In the genomic region with DNA sequence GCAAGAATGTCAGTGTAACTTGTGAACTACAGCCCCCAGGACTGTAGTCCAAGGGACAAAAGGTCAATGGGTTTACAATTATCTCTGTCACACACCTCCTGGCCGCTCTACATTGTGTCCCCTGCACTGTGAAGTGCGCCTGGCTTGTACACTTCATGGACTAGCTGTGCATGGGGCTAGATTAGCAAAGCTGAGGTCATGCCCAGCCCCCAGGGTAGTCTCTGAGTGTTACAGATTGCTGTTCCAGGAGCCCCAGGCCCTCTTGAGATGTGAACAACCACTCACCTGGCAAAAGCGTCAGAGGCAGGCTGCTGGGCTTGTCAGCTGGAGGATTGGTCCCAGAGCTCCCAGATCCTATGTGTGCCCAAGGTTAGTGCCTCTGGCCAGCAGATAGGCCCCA, we compare ENCODE assay signal across 11 mouse cellular contexts. TPM values are rescaled to one million over a fixed set of nuclear protein-coding genes. Genes with fewer than 3 reads are reported as not detected.
DNase-seq lines count a peak whose midpoint lies in the region; ATAC-seq lines count a peak whose summit lies in the region.
"Had no signal": no experiment of that assay in that cellular context is flagged by ENCODE, and none has a peak within 500 bp of the region (broad histone marks: within the 10 kb centered on the region; RNA-seq: fewer than 3 reads in every experiment).

No protein-coding gene starts in this region.

- H3K36me3 ChIP-seq in hindbrain, embryonic 10.5 days: no peaks in the 10 kb centered on the region
- no peaks in the 10 kb centered on the region for H3K36me3 ChIP-seq in hindbrain, embryonic 14.5 days (replicated peaks; ENCODE audit: control insufficient read depth, insufficient read depth)
- H3K36me3 ChIP-seq in embryonic facial prominence, embryonic 10.5 days (replicated peaks): no peaks in the 10 kb centered on the region
- no peaks in the 10 kb centered on the region for H3K36me3 ChIP-seq in intestine, embryonic 14.5 days (ENCODE audit: control insufficient read depth, insufficient read depth, low read length)
- 0 out of 2 replicates have a peak, but pooled peaks cover 3% of the 10 kb centered on the region for H3K36me3 ChIP-seq in liver, embryonic 15.5 days (replicated peaks)
- H3K36me3 ChIP-seq: midbrain, embryonic 13.5 days had no signal

- H3K9me3 ChIP-seq in hindbrain, embryonic 10.5 days: no peaks in the 10 kb centered on the region
- H3K9me3 ChIP-seq in hindbrain, embryonic 14.5 days (ENCODE audit: control insufficient read depth, low read length): no peaks in the 10 kb centered on the region
- H3K9me3 ChIP-seq in embryonic facial prominence, embryonic 10.5 days: no peaks in the 10 kb centered on the region
- H3K9me3 ChIP-seq in intestine, embryonic 14.5 days (ENCODE audit: control insufficient read depth, low read length): no peaks in the 10 kb centered on the region
- no peaks in the 10 kb centered on the region for H3K9me3 ChIP-seq in liver, embryonic 15.5 days (replicated peaks)
- H3K9me3 ChIP-seq: midbrain, embryonic 13.5 days had no signal

- WGBS in hindbrain, embryonic 10.5 days: 50% methylated on average over 3 of the region's 3 CpGs
- 53% methylated on average over 3 of the region's 3 CpGs for WGBS in hindbrain, embryonic 14.5 days
- 47% methylated on average over 3 of the region's 3 CpGs for WGBS in embryonic facial prominence, embryonic 10.5 days
- WGBS in intestine, embryonic 14.5 days: 52% methylated on average over 3 of the region's 3 CpGs
- 25% methylated on average over 3 of the region's 3 CpGs for WGBS in liver, embryonic 15.5 days (ENCODE audit: insufficient replicate concordance)

- no peaks in the 10 kb centered on the region for H3K27me3 ChIP-seq in hindbrain, embryonic 10.5 days (ENCODE audit: insufficient read depth, poor library complexity, severe bottlenecking)
- H3K27me3 ChIP-seq in hindbrain, embryonic 14.5 days (ENCODE audit: control insufficient read depth, insufficient read depth, low read length): no peaks in the 10 kb centered on the region
- H3K27me3 ChIP-seq in embryonic facial prominence, embryonic 10.5 days (replicated peaks; ENCODE audit: low read depth, poor library complexity, severe bottlenecking): no peaks in the 10 kb centered on the region
- no peaks in the 10 kb centered on the region for H3K27me3 ChIP-seq in intestine, embryonic 14.5 days (replicated peaks; ENCODE audit: control insufficient read depth, insufficient read depth, low read length)
- H3K27me3 ChIP-seq in liver, embryonic 15.5 days: no peaks in the 10 kb centered on the region
- H3K27me3 ChIP-seq: midbrain, embryonic 13.5 days had no signal

- no peak for ATAC-seq in hindbrain, embryonic 14.5 days (ENCODE audit: low FRiP score)
- ATAC-seq in intestine, embryonic 14.5 days (replicated peaks; ENCODE audit: low FRiP score, low TSS enrichment, low read depth): 0 out of 2 replicates have a peak, but pooled peaks have one; percentile 19
- ATAC-seq in liver, embryonic 15.5 days (ENCODE audit: insufficient read depth): peak; percentile 70
- ATAC-seq: inflammation-experienced regulatory T-cells, adult 6 months; midbrain, embryonic 13.5 days had no signal

- H3K4me3 ChIP-seq in hindbrain, embryonic 10.5 days: no peak overlapping the region
- H3K4me3 ChIP-seq in hindbrain, embryonic 14.5 days (replicated peaks; ENCODE audit: low read length): no peak overlapping the region
- H3K4me3 ChIP-seq in embryonic facial prominence, embryonic 10.5 days: peak overlapping the region; percentile 25; the same call in 1 of the 2 replicates
- H3K4me3 ChIP-seq in intestine, embryonic 14.5 days (ENCODE audit: low read depth, low read length): 0 out of 2 replicates have a peak overlapping the region, but pooled peaks have one; percentile 6
- H3K4me3 ChIP-seq in liver, embryonic 15.5 days (replicated peaks): peak overlapping the region; percentile 35
- H3K4me3 ChIP-seq: midbrain, embryonic 13.5 days had no signal

- H3K9ac ChIP-seq in hindbrain, embryonic 14.5 days: no peak overlapping the region; the same call in 1 of the 2 replicates
- peak overlapping the region; percentile 26; the same call in 1 of the 2 replicates for H3K9ac ChIP-seq in intestine, embryonic 14.5 days (ENCODE audit: low read length)
- H3K9ac ChIP-seq in liver, embryonic 15.5 days: peak overlapping the region; percentile 33; the same call in 1 of the 2 replicates
- H3K9ac ChIP-seq: midbrain, embryonic 13.5 days had no signal

- H3K27ac ChIP-seq in hindbrain, embryonic 10.5 days: peak overlapping the region; percentile 72
- no peak overlapping the region for H3K27ac ChIP-seq in hindbrain, embryonic 14.5 days
- H3K27ac ChIP-seq in embryonic facial prominence, embryonic 10.5 days (replicated peaks): peak overlapping the region; percentile 72
- H3K27ac ChIP-seq in intestine, embryonic 14.5 days (ENCODE audit: low read depth): peak overlapping the region; percentile 66; the same call in 1 of the 2 replicates
- peak overlapping the region; percentile 81 for H3K27ac ChIP-seq in liver, embryonic 15.5 days (replicated peaks)
- H3K27ac ChIP-seq: midbrain, embryonic 13.5 days had no signal

- DNase-seq in hindbrain, embryonic 10.5 days (ENCODE audit: low spot score): no peak
- DNase-seq in hindbrain, embryonic 14.5 days (ENCODE audit: low spot score): no peak
- DNase-seq in embryonic facial prominence, embryonic 10.5 days (ENCODE audit: low spot score): no peak
- DNase-seq in intestine, embryonic 14.5 days (ENCODE audit: low spot score): peak; percentile 59
- DNase-seq in right cerebral cortex, postnatal 4 days: no peak
- no peak for DNase-seq in kidney, postnatal 14 days
- DNase-seq in frontal cortex, postnatal 14 days (ENCODE audit: low spot score in 2 of 2): no peak
- DNase-seq: cerebellum, adult 11 months had no signal

- H3K4me2 ChIP-seq in hindbrain, embryonic 14.5 days (replicated peaks): no peak overlapping the region
- H3K4me2 ChIP-seq in intestine, embryonic 14.5 days (ENCODE audit: low read length): peak overlapping the region; percentile 39
- H3K4me2 ChIP-seq in liver, embryonic 15.5 days: peak overlapping the region; percentile 66
- H3K4me2 ChIP-seq: midbrain, embryonic 13.5 days had no signal

- peaks cover 57% of the 10 kb centered on the region for H3K4me1 ChIP-seq in hindbrain, embryonic 10.5 days (replicated peaks)
- no peaks in the 10 kb centered on the region for H3K4me1 ChIP-seq in hindbrain, embryonic 14.5 days (replicated peaks; ENCODE audit: control insufficient read depth, insufficient read depth, low read length)
- peaks cover 63% of the 10 kb centered on the region for H3K4me1 ChIP-seq in embryonic facial prominence, embryonic 10.5 days
- H3K4me1 ChIP-seq in intestine, embryonic 14.5 days (replicated peaks; ENCODE audit: control insufficient read depth, insufficient read depth, low read length): peaks cover 29% of the 10 kb centered on the region
- H3K4me1 ChIP-seq in liver, embryonic 15.5 days (replicated peaks): peaks cover 54% of the 10 kb centered on the region

RNA-seq across cellular contexts. Expression of a gene that starts 0.6 kb away (rescaled TPM):
- polyA plus RNA-seq in hindbrain, embryonic 10.5 days (2016; fragmentation: Nextera tagmentation; extraction: Ambion mirVana): 3.1 and 4.6 TPM in 2 replicates
- 3.5 and 3.6 TPM in 2 replicates for polyA plus RNA-seq in hindbrain, embryonic 14.5 days (2014; fragmentation: Nextera tagmentation; extraction: Ambion mirVana)
- polyA plus RNA-seq in embryonic facial prominence, embryonic 10.5 days (2016; fragmentation: Nextera tagmentation; extraction: Ambion mirVana): 3.5 and 3.6 TPM in 2 replicates
- 17.3 and 19.3 TPM in 2 replicates for polyA plus RNA-seq in intestine, embryonic 14.5 days (2014; fragmentation: Nextera tagmentation; extraction: Ambion mirVana)
- 19.5 and 22.9 TPM in 2 replicates for polyA plus RNA-seq in liver, embryonic 15.5 days (2015; fragmentation: Nextera tagmentation; extraction: Ambion mirVana)
- polyA plus RNA-seq: inflammation-experienced regulatory T-cells, adult 6 months had no signal

RNA-seq across cellular contexts. Expression of a gene that starts 57.1 kb away (rescaled TPM):
- 466 and 504 TPM in 2 replicates for polyA plus RNA-seq in hindbrain, embryonic 10.5 days (2016; fragmentation: Nextera tagmentation; extraction: Ambion mirVana)
- polyA plus RNA-seq in hindbrain, embryonic 14.5 days (2014; fragmentation: Nextera tagmentation; extraction: Ambion mirVana): 498 and 540 TPM in 2 replicates
- polyA plus RNA-seq in embryonic facial prominence, embryonic 10.5 days (2016; fragmentation: Nextera tagmentation; extraction: Ambion mirVana): 419 and 420 TPM in 2 replicates
- polyA plus RNA-seq in intestine, embryonic 14.5 days (2014; fragmentation: Nextera tagmentation; extraction: Ambion mirVana): 343 and 359 TPM in 2 replicates
- polyA plus RNA-seq in liver, embryonic 15.5 days (2015; fragmentation: Nextera tagmentation; extraction: Ambion mirVana): 206 and 213 TPM in 2 replicates

Comparison
In these comparisons a context has a peak if more than half of its experiments do, and no peak if none do; other contexts are left out.
1. H3K4me3 ChIP-seq: peak in embryonic facial prominence, embryonic 10.5 days (single experiment), intestine, embryonic 14.5 days (single experiment) and liver, embryonic 15.5 days (single experiment); none in hindbrain, embryonic 10.5 days (single experiment) and hindbrain, embryonic 14.5 days (single experiment).